Mouse (Mus musculus) stomach, embryonic 14.5 days (tissue): ENCODE data around the gene Tex36. TPM values are rescaled to one million over a fixed set of nuclear protein-coding genes. Genes with fewer than 3 reads are reported as not detected.

Experiments used
- ATAC-seq: fragments of 200-750 bp; cut with Nextera tagmentation; 2 replicates; pipeline ENCODE4 v1.8.0; 2017; ENCODE audit warnings: low read depth, moderate TSS enrichment; ENCODE audit not compliant: insufficient number of reproducible peaks, insufficient read depth, low FRiP score
- H3K27ac ChIP-seq: fragments of 300-500 bp; sonication (generic); 2 replicates; pipeline ENCODE4 v1.5.1; 2014; ENCODE audit warnings: mild to moderate bottlenecking, low read length, moderate library complexity, mixed read lengths
- H3K27me3 ChIP-seq: fragments of 300-500 bp; sonication (generic); 2 replicates; pipeline ENCODE4 v1.6.1; 2014; ENCODE audit warnings: low read length, control low read depth, mixed read lengths; ENCODE audit not compliant: control insufficient read depth, insufficient read depth
- H3K36me3 ChIP-seq: fragments of 300-500 bp; sonication (generic); 2 replicates; pipeline ENCODE4 v1.6.1; 2014; ENCODE audit warnings: mild to moderate bottlenecking, control low read depth, low read length, moderate library complexity, mixed read lengths; ENCODE audit not compliant: control insufficient read depth, insufficient read depth
- H3K4me1 ChIP-seq: fragments of 300-500 bp; sonication (generic); 2 replicates; pipeline ENCODE4 v1.6.1; 2014; ENCODE audit warnings: low read length, control low read depth, mixed read lengths; ENCODE audit not compliant: control insufficient read depth, insufficient read depth
- H3K4me2 ChIP-seq: fragments of 300-500 bp; sonication (generic); replicated peaks from 2 replicates; pipeline ENCODE4 v1.6.1; 2014; ENCODE audit warnings: low read depth, low read length, control low read depth
- H3K4me3 ChIP-seq: fragments of 300-500 bp; sonication (generic); 2 replicates; pipeline ENCODE4 v1.5.1; 2014; ENCODE audit warnings: low read depth, low read length, control low read depth
- H3K9ac ChIP-seq: fragments of 300-500 bp; sonication (generic); replicated peaks from 2 replicates; pipeline ENCODE4 v1.6.1; 2014; ENCODE audit warnings: low read depth, mild to moderate bottlenecking, control low read depth, low read length, moderate library complexity, mixed read lengths
- H3K9me3 ChIP-seq: fragments of 300-500 bp; sonication (generic); 2 replicates; pipeline ENCODE4 v1.6.1; 2016; ENCODE audit warnings: low read depth, low read length, control low read depth; ENCODE audit not compliant: control insufficient read depth
- WGBS: fragments of 180-500 bp; shearing (Covaris S2); extraction: QIAGEN DNeasy Blood & Tissue Kit; methylation state at CpG from one replicate; pipeline ENCODE4 v1.1.7; 2014; 5-methylcytosine and 5-hydroxymethylcytosine counted together
- polyA plus RNA-seq: library from polyadenylated mRNA; unstranded; fragments of >200 nt; fragmentation: Nextera tagmentation; extraction: Ambion mirVana; gene quantifications from 2 replicates; pipeline ENCODE4 v1.2.1, GENCODE M21; 2014

The Tex36 gene
- polyA plus RNA-seq, result not detected in 2 replicates

DNA sequence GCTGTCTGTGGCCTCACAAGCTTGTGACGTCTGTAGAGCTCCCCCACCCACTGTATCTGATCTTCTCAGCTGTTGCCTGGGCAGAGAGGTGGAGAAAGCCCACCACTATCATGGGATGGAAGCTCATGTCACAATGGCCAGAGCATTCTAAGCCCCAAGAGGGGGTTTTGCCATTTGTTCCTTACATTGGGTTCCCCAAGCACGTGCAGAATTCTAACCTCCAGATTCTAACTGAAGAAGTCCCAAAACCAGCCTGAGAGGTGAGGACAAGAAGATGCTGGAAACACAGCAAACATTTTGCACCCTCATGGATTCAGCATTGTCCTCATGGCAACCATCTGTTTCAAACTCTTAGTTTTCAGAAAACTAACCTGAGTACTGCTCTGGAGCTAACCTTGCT is at the start of gene Tex36:
Gene Tex36 (minus strand): TSS at position 101 of the 400 bp plus-strand sequence.
- 52% methylated on average over 2 of the region's 2 CpGs for WGBS
- no peak for ATAC-seq
- no peak within 1 kb of the TSS for H3K4me3 ChIP-seq
- no peak within 1 kb of the TSS for H3K27ac ChIP-seq
- H3K9ac ChIP-seq, result no peak within 1 kb of the TSS
- H3K4me2 ChIP-seq, result no peak within 1 kb of the TSS
- no peaks in the 10 kb centered on the region for H3K9me3 ChIP-seq
- H3K4me1 ChIP-seq, result 0 out of 2 replicates have a peak, but pooled peaks cover 3% of the 10 kb centered on the region
- H3K27me3 ChIP-seq, result no peaks in the 10 kb centered on the region
- H3K36me3 ChIP-seq, result no peaks in the 10 kb centered on the region

DNA sequence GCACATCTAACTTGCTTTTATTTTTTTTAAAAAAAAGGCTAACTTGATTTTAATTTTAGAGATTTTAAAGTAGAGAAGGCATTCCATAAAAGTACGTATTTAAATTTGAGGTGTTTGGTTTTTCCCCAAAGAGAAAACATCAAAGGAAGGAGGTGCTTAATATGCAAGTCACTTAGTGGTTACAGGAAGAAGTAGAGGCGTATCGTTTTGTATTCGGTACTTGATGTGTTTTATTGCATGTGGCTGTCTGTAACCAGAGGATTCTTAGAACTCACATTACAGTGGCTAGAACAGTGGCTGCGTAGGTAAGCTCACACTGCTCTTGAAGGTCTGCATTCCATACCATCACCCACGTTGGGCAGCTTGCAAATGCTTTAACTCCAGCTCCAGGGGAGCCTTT is 43.8 kb upstream of the Tex36 start:
- Histone ChIP-seq H3K4me1 (no peaks in the 10 kb centered on the region), H3K36me3 (peaks cover 84% of the 10 kb centered on the region), H3K27me3 (no peaks in the 10 kb centered on the region), H3K4me3 (no peak overlapping the region), H3K9ac (no peak overlapping the region), H3K4me2 (no peak overlapping the region), H3K27ac (no peak overlapping the region), H3K9me3 (no peaks in the 10 kb centered on the region)
- 93% methylated on average over 6 of the region's 6 CpGs for WGBS
- no peak for ATAC-seq

DNA sequence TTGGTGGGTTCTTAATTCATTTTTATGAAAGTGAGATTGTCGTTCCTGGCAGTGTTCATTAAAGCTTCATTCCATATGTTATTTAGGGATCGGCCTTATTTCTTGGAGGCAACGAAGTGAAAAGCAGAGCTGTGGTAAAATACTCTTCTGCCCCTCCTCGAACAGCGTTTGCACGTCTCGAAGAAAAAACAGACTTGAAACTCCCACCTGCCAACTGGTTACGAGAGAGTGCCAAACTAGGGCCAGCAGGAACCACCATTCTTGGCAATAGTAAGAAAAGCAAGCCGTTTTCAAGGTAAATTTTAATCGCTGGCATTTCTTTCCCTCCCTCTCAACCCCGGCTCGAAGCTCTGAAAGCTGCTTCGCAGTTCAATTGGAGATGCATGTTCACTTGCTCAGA is 36.9 kb upstream of the Tex36 start:
- Histone ChIP-seq H3K9ac (no peak overlapping the region), H3K9me3 (no peaks in the 10 kb centered on the region), H3K4me1 (peaks cover 8% of the 10 kb centered on the region; the same call in 1 of the 2 replicates), H3K27ac (no peak overlapping the region), H3K27me3 (no peaks in the 10 kb centered on the region), H3K36me3 (peaks cover 34% of the 10 kb centered on the region), H3K4me2 (peak overlapping the region; percentile 86; the same call in 1 of the 2 replicates), H3K4me3 (peak overlapping the region; percentile 94; the same call in 1 of the 2 replicates)
- 87% methylated on average over 13 of the region's 13 CpGs for WGBS
- no peak for ATAC-seq

DNA sequence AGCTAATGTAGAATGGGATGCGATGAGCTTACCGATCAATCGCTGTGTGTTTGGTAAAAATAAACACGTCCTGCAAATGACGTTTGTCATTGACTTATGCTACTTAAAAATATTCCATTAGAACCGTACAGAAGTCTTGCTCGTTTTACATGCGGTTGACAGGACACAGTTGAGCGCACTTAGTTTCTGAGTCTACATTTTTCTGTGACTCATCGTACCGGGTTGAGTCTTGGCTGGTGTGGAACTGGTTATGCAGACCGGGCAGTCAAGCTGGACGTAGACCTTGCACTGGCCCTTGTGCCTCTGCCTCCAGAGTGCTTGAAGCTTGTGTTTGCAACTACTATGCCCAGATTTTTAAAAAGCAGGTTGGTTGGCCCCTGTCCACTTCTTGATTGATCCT is 36.3 kb upstream of the Tex36 start:
- peak overlapping the region; percentile 94 for H3K4me3 ChIP-seq
- no peak for ATAC-seq
- H3K9me3 ChIP-seq, result no peaks in the 10 kb centered on the region
- peak overlapping the region; percentile 92 for H3K9ac ChIP-seq
- no peaks in the 10 kb centered on the region for H3K27me3 ChIP-seq
- peaks cover 8% of the 10 kb centered on the region; the same call in 1 of the 2 replicates for H3K4me1 ChIP-seq
- H3K36me3 ChIP-seq, result peaks cover 29% of the 10 kb centered on the region
- H3K4me2 ChIP-seq, result peak overlapping the region; percentile 86
- H3K27ac ChIP-seq, result no peak overlapping the region
- WGBS, result 7% methylated on average over 13 of the region's 13 CpGs

DNA sequence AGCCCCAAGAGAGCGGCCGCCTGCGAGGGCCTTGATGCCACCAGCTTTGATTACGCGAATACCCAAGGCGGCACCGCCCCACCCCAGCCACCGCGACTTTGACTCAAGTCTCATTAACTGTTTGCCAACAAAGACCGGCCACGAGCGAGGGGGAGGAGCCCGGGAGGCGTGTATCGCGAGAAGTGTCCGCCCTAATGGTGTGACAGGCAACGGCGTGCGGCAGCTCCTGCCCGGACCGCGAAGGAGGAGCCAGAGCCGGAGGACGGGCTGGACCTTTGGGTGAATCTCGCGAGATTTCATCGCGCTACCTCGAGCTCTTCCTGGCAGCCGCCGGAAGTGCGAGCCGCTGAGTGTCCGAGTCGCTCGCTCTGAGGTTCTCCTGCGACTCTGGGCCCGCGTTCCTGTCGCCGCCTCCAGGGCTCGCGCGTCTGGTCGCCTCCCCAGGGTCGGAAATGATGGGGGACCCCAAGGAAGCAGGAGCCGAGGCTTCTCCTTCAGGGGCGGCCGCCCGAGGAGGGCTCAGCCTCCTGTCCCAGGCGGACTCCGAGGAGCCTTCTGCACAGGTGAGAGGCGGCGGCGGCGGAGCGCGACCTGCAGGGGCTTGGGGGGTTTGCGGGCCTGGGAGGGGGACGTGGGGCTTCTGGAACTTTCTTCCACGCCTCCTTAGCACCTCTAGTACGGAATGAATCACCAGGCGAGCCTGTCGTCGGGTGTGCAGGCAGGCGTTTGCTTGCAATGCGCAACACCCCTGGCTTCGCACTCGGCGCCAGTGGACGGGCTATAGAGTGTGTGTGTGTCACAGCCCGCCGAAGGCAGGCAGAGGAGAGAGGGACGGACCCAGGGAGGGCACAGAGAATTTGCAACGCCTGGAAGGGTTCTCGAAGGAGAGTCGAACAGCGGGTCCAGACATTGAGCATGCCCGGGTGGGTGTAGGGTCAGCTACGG is 35.7 kb upstream of the Tex36 start, which contains the start of gene Edrf1:
Gene Edrf1 (plus strand): TSS at position 183 of the 945 bp plus-strand sequence.
- Histone ChIP-seq H3K4me3 (peak within 1 kb of the TSS; percentile 94), H3K27me3 (no peaks in the 10 kb centered on the region), H3K4me2 (peak within 1 kb of the TSS; percentile 86), H3K9ac (peak within 1 kb of the TSS; percentile 92), H3K4me1 (peaks cover 8% of the 10 kb centered on the region; the same call in 1 of the 2 replicates), H3K9me3 (no peaks in the 10 kb centered on the region), H3K27ac (peak within 1 kb of the TSS; percentile 76), H3K36me3 (peaks cover 22% of the 10 kb centered on the region)
- under 1% methylated on average over 80 of the region's 81 CpGs for WGBS
- ATAC-seq, result peak; percentile 98

DNA sequence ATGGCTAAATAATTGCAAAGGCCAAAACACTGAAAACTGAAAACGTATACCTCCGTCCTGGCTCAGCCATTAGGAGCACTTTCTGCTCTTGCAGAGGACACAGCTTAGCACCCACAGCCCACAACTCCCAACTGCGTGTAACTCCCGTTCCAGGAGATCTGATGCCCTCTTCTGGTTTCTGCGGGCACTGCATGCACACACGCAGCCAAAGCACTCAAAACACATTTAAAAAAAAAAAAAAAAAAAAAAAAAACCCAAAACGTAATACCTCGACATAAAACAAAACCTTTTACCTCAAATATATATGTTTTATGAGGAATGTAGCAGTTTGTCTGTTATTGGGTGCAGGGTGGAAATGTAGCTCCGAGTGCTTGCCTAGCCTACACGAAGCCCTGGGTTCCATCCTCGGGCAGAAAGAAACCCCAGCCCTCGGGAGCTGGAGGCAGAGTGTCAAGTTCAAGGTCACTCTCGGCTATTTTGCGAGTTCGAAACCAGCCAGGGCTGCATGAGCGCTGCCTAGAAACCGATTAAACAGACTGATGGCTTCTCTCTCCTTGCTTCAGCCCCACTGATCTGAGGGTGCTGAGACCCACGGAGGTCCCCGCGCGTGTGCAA is 34.9 kb upstream of the Tex36 start:
- no peaks in the 10 kb centered on the region for H3K9me3 ChIP-seq
- no peaks in the 10 kb centered on the region for H3K27me3 ChIP-seq
- peak overlapping the region; percentile 94 for H3K4me3 ChIP-seq
- 4% methylated on average over 21 of the region's 21 CpGs for WGBS
- H3K9ac ChIP-seq, result peak overlapping the region; percentile 67
- peaks cover 15% of the 10 kb centered on the region for H3K36me3 ChIP-seq
- peak overlapping the region; percentile 58 for H3K27ac ChIP-seq
- H3K4me2 ChIP-seq, result peak overlapping the region; percentile 63
- ATAC-seq, result no peak; the same call in 1 of the 2 replicates
- H3K4me1 ChIP-seq, result peaks cover 8% of the 10 kb centered on the region; the same call in 1 of the 2 replicates

DNA sequence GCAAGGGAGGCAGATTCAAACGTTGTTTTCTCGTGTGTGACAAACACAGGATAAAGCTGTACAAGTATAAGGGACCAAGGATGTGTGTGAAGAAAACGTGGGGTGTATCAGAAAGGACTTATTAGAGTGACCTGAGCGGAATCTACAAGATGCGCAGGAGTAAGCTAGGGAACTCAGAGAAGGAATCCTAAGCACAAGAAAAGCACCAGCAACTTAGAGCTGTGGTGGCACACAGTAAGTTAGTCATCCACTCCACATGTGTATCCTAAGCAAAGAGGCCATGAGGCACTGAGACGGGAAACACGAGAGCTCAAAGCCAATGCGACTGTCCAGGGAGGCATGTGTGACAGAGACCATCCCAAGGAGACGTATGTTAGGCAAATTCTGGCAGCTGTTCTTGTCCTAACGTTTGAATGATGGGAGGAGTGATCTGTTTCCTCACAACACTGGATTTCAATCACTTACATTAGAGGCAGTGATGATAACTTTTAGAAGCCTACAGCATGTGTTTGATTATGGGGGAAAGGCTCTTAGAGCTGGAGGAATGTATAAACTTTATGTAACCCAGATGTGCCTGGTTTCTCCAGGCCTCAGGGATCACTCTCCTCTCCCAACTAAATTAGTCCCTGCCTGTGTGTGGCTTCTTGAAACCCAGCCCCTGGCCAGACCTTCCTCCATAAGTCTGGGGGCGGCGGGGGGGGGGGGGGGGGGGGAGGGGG is 33.1 kb upstream of the Tex36 start:
- ATAC-seq, result no peak
- Histone ChIP-seq H3K27ac (peak overlapping the region; percentile 61), H3K27me3 (no peaks in the 10 kb centered on the region), H3K9me3 (no peaks in the 10 kb centered on the region), H3K36me3 (no peaks in the 10 kb centered on the region), H3K4me2 (no peak overlapping the region), H3K9ac (no peak overlapping the region), H3K4me1 (peaks cover 8% of the 10 kb centered on the region; the same call in 1 of the 2 replicates), H3K4me3 (no peak overlapping the region)
- WGBS, result 38% methylated on average over 10 of the region's 12 CpGs

DNA sequence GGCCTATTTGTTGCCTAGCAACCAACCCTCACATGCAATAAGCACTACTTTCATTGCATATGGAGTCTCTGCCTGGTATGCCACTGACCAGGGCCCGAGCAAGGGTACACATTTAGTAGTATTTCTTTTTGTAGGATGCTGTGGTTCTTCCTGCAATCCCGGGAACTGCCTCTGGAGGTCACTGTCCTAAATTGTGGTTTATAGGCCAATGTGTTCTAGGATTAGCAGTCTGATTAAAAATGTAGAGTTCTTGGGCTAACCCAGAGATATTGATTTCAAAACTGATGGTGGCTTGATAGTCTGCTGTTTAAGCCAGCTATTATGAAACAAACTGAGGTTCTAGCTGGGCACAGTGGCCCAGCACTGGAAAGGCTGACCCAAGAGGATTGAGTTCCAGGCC is 30.5 kb upstream of the Tex36 start:
- H3K9ac ChIP-seq, result no peak overlapping the region
- 27% methylated on average over 2 of the region's 2 CpGs for WGBS
- 0 out of 2 replicates have a peak, but pooled peaks cover 2% of the 10 kb centered on the region for H3K4me1 ChIP-seq
- no peak overlapping the region for H3K4me2 ChIP-seq
- no peak overlapping the region for H3K27ac ChIP-seq
- no peak overlapping the region for H3K4me3 ChIP-seq
- no peaks in the 10 kb centered on the region for H3K9me3 ChIP-seq
- no peak for ATAC-seq
- H3K36me3 ChIP-seq, result no peaks in the 10 kb centered on the region
- H3K27me3 ChIP-seq, result no peaks in the 10 kb centered on the region
